Mouse (Mus musculus): Measurements from ENCODE around the gene Pcbd2. TPM values are rescaled to one million over a fixed set of nuclear protein-coding genes. Genes with fewer than 3 reads are reported as not detected.

The Pcbd2 gene
- polyA plus RNA-seq, 1 experiment from 2014 or later, result 15.4 TPM

DNA sequence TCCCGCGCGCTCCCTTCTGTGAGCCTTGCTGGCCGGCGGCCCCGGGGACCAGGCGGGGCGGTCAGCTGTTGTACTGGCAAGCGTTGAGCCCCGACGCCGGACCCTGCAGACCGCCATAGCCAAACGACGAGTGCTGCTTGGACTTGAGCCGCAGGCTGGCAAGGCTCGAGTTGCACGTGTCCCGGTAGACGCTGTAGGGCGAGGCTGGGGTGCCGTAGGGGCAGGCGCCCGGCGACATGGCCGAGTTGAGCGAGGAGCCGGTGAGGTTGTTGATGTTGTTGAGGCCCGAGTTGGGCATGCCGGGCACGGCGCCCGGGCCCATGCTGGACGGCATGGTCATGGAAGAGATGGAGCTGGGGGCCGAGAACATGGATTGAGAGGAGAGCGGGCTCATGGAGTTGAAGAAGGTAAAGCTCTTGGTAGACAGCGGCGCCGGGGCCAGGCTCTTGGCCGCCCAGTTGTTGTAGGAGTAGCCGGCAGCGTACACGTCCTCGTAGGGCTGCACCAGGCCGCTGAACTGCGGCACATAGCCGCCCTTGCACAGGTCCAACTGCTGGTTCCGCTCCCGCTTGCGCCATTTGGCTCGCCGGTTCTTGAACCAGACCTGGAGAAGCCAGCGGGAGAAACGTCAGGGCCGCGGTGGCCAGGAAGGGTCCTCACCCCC lies 99.0 kb downstream of the Pcbd2 start:
- Histone ChIP-seq H3K27me3 (ENCODE audit: control insufficient read depth, insufficient read depth, low read length) (peaks cover 90% of the 10 kb centered on the region), H3K4me2 (ENCODE audit: low read length) (no peak overlapping the region), H3K9me3 (ENCODE audit: control insufficient read depth, low read length) (no peaks in the 10 kb centered on the region), H3K36me3 (ENCODE audit: control insufficient read depth, insufficient read depth, low read length) (no peaks in the 10 kb centered on the region), H3K9ac (replicated peaks; ENCODE audit: low read length) (no peak overlapping the region), H3K4me1 (ENCODE audit: control insufficient read depth, insufficient read depth, low read length) (0 out of 2 replicates have a peak, but pooled peaks cover 1% of the 10 kb centered on the region), H3K27ac (replicated peaks; ENCODE audit: low read depth, low read length) (no peak overlapping the region), H3K4me3 (replicated peaks; ENCODE audit: low read depth, low read length) (no peak overlapping the region)
- ATAC-seq (ENCODE audit: low FRiP score, low TSS enrichment) (no peak; the same call in 1 of the 2 replicates), DNase-seq (peak; percentile 46)
- WGBS, result under 1% methylated on average over 56 of the region's 56 CpGs

Other genes starting within 250 kb of the Pcbd2 start
- 509 and 557 TPM in 2 replicates for gene Dbn1, start 239.3 kb upstream of the Pcbd2 start, polyA plus RNA-seq (2014; fragmentation: Nextera tagmentation; extraction: Ambion mirVana)
- gene Pdlim7, start 213.7 kb upstream of the Pcbd2 start, polyA plus RNA-seq (2014; fragmentation: Nextera tagmentation; extraction: Ambion mirVana), result 126 and 154 TPM in 2 replicates
- gene Dok3, start 198.1 kb upstream of the Pcbd2 start, polyA plus RNA-seq (2014; fragmentation: Nextera tagmentation; extraction: Ambion mirVana), result 3.4 and 4.0 TPM in 2 replicates
- gene Ddx41, start 190.7 kb upstream of the Pcbd2 start, polyA plus RNA-seq (2014; fragmentation: Nextera tagmentation; extraction: Ambion mirVana), result 56.2 and 57.6 TPM in 2 replicates
- gene Fam193b, start 156.2 kb upstream of the Pcbd2 start, polyA plus RNA-seq (2014; fragmentation: Nextera tagmentation; extraction: Ambion mirVana), result 50.0 and 57.6 TPM in 2 replicates
- gene Tmed9, start 153.6 kb upstream of the Pcbd2 start, polyA plus RNA-seq (2014; fragmentation: Nextera tagmentation; extraction: Ambion mirVana), result 61.3 and 126 TPM in 2 replicates
- gene B4galt7, start 127.5 kb upstream of the Pcbd2 start, polyA plus RNA-seq (2014; fragmentation: Nextera tagmentation; extraction: Ambion mirVana), result 24.5 and 28.8 TPM in 2 replicates
- gene Caml, start 104.4 kb upstream of the Pcbd2 start, polyA plus RNA-seq (2014; fragmentation: Nextera tagmentation; extraction: Ambion mirVana), result 99.3 and 104 TPM in 2 replicates
- 29.3 and 32.1 TPM in 2 replicates for gene Ddx46, start 92.3 kb upstream of the Pcbd2 start, polyA plus RNA-seq (2014; fragmentation: Nextera tagmentation; extraction: Ambion mirVana)
- 78.7 and 98.2 TPM in 2 replicates for gene B230219D22Rik, start 34.2 kb upstream of the Pcbd2 start, polyA plus RNA-seq (2014; fragmentation: Nextera tagmentation; extraction: Ambion mirVana)
- 134 and 143 TPM in 2 replicates for gene Txndc15, start 12.7 kb upstream of the Pcbd2 start, polyA plus RNA-seq (2014; fragmentation: Nextera tagmentation; extraction: Ambion mirVana)
- not detected in 2 replicates for gene Catsper3, start 57.2 kb downstream of the Pcbd2 start, polyA plus RNA-seq (2014; fragmentation: Nextera tagmentation; extraction: Ambion mirVana)
- gene Pitx1, start 108.8 kb downstream of the Pcbd2 start, polyA plus RNA-seq (2014; fragmentation: Nextera tagmentation; extraction: Ambion mirVana), result 3.2 and 3.3 TPM in 2 replicates

Data from midbrain, embryonic 14.5 days (tissue).